In the genomic region with DNA sequence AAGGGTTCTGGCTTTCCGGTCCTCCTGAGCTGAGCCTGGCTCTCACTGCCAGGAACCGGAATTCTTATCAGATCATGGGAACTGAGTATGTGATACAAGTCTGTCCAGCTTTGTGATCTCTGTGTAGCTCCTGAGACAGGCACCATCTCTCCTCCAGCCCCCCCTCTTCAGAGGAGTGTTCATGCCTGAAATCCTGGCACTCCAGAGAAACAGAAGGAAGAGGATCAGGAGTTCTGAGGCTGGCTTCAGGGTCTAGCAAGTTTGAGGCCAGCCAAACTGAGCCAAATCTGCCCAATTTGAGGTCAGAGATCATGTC, we compare ENCODE assay signal across 8 mouse cellular contexts.
DNase-seq lines count a peak whose midpoint lies in the region; ATAC-seq and TF ChIP-seq lines count a peak whose summit lies in the region.

No protein-coding gene starts in this region.

- no peaks in the 10 kb centered on the region for H3K27me3 ChIP-seq in lung, embryonic 16.5 days (ENCODE audit: control insufficient read depth, insufficient read depth, low read depth, low read length)
- peaks cover 6% of the 10 kb centered on the region for H3K27me3 ChIP-seq in hindbrain, embryonic 12.5 days
- no peaks in the 10 kb centered on the region for H3K27me3 ChIP-seq in myocyte (ENCODE audit: control insufficient read depth, insufficient read depth, insufficient read length)

- no peak for TF ChIP-seq CTCF in gastrocnemius, adult 2 months (IDR thresholded peaks at IDR 0.05)
- no peak for TF ChIP-seq CTCF in lung, adult 2 months (IDR thresholded peaks at IDR 0.05; ENCODE audit: insufficient read depth, low read length)

- intact Hi-C loops in gastrocnemius, adult 2 months (cut with DNase I): no loop called here
- intact Hi-C loops in gastrocnemius, postnatal 14 days (cut with DNase I; ENCODE audit: low total_unique reads): no loop called here

- no peaks in the 10 kb centered on the region; the same call in 1 of the 2 replicates for H3K9me3 ChIP-seq in lung, embryonic 16.5 days (ENCODE audit: control insufficient read depth, low read length)
- H3K9me3 ChIP-seq in hindbrain, embryonic 12.5 days (replicated peaks): no peaks in the 10 kb centered on the region

- 0 out of 2 replicates have a peak overlapping the region, but pooled peaks have one; percentile 43 for H3K27ac ChIP-seq in gastrocnemius, adult 2 months
- peak overlapping the region; percentile 92 for H3K27ac ChIP-seq in lung, embryonic 16.5 days (ENCODE audit: low read length)
- 0 out of 2 replicates have a peak overlapping the region, but pooled peaks have one; percentile 24 for H3K27ac ChIP-seq in hindbrain, embryonic 12.5 days

- H3K36me3 ChIP-seq in lung, embryonic 16.5 days (ENCODE audit: control insufficient read depth, insufficient read depth, low read length): no peaks in the 10 kb centered on the region
- no peaks in the 10 kb centered on the region for H3K36me3 ChIP-seq in hindbrain, embryonic 12.5 days
- H3K36me3 ChIP-seq in myocyte (ENCODE audit: control insufficient read depth, insufficient read depth): no peaks in the 10 kb centered on the region

- H3K4me3 ChIP-seq in gastrocnemius, adult 2 months: peak overlapping the region; percentile 50
- H3K4me3 ChIP-seq in lung, embryonic 16.5 days (ENCODE audit: low read length): no peak overlapping the region
- H3K4me3 ChIP-seq in lung, adult 2 months (replicated peaks; ENCODE audit: extremely low read depth, low read depth, low read length): no peak overlapping the region
- H3K4me3 ChIP-seq in hindbrain, embryonic 12.5 days: no peak overlapping the region
- peak overlapping the region; percentile 3 for H3K4me3 ChIP-seq in myocyte

- no peak for TF ChIP-seq POLR2A in lung, adult 2 months (IDR thresholded peaks at IDR 0.05; ENCODE audit: borderline replicate concordance, extremely low read depth, low read depth, low read length)
- TF ChIP-seq POLR2A in myocyte (IDR thresholded peaks at IDR 0.05; ENCODE audit: insufficient read length, low read depth): no peak

- no peak overlapping the region for H3K9ac ChIP-seq in lung, embryonic 16.5 days (ENCODE audit: low read length)
- no peak overlapping the region for H3K9ac ChIP-seq in hindbrain, embryonic 12.5 days

- H3K4me2 ChIP-seq in lung, embryonic 16.5 days (ENCODE audit: low read depth, low read length): peak overlapping the region; percentile 53
- H3K4me2 ChIP-seq in hindbrain, embryonic 12.5 days (replicated peaks): no peak overlapping the region
- H3K4me2 ChIP-seq in myocyte (ENCODE audit: low read depth): peak overlapping the region; percentile 95

- peaks cover 13% of the 10 kb centered on the region for H3K4me1 ChIP-seq in lung, embryonic 16.5 days (replicated peaks; ENCODE audit: control insufficient read depth, insufficient read depth, low read length)
- no peaks in the 10 kb centered on the region for H3K4me1 ChIP-seq in lung, adult 2 months (ENCODE audit: control insufficient read depth, insufficient read depth, low read length)
- H3K4me1 ChIP-seq in hindbrain, embryonic 12.5 days: peaks cover 10% of the 10 kb centered on the region

- no peak; the same call in 1 of the 2 replicates for ATAC-seq in lung, embryonic 16.5 days (ENCODE audit: low read depth)
- ATAC-seq in hindbrain, embryonic 12.5 days (ENCODE audit: low FRiP score): no peak
- no peak for ATAC-seq in CD4-positive, CD25-positive, alpha-beta regulatory T cell, adult 4 months

- no peak overlapping the region for H3ac ChIP-seq in myocyte (ENCODE audit: control insufficient read depth, insufficient read length)

- H3K79me2 ChIP-seq in myocyte (ENCODE audit: control insufficient read depth, insufficient read depth): no peaks in the 10 kb centered on the region

- WGBS in lung, embryonic 16.5 days: 13% methylated on average over 2 of the region's 2 CpGs
- WGBS in lung, adult 2 months: 25% methylated on average over 2 of the region's 2 CpGs
- 72% methylated on average over 2 of the region's 2 CpGs for WGBS in hindbrain, embryonic 12.5 days

- no peak for DNase-seq in gastrocnemius, adult 2 months
- no peak for DNase-seq in gastrocnemius, postnatal 14 days
- no peak for DNase-seq in lung, adult 2 months
- no peak for DNase-seq in right cerebral cortex, postnatal 4 days

TF ChIP-seq in myocyte, 11 proteins besides CTCF, POLR2A, EP300 and RAD21:
- TF ChIP-seq REST (IDR thresholded peaks at IDR 0.05; ENCODE audit: insufficient read depth, insufficient read length): no peak
- no peak for TF ChIP-seq E2F4 (IDR thresholded peaks at IDR 0.05; ENCODE audit: insufficient read depth)

Comparison
In these comparisons a context has a peak if more than half of its experiments do, and no peak if none do; other contexts are left out.
1. H3K27ac ChIP-seq: peak in every context shown above with its lines; median percentile 92 in lung, embryonic 16.5 days; 43 in gastrocnemius, adult 2 months; 24 in hindbrain, embryonic 12.5 days.
2. H3K4me3 ChIP-seq: peak in gastrocnemius, adult 2 months (single experiment) and myocyte (single experiment); none in lung, embryonic 16.5 days (single experiment), lung, adult 2 months (single experiment) and hindbrain, embryonic 12.5 days (single experiment).